Comparison of ENCODE assay signal across 16 mouse cellular contexts in the genomic region with DNA sequence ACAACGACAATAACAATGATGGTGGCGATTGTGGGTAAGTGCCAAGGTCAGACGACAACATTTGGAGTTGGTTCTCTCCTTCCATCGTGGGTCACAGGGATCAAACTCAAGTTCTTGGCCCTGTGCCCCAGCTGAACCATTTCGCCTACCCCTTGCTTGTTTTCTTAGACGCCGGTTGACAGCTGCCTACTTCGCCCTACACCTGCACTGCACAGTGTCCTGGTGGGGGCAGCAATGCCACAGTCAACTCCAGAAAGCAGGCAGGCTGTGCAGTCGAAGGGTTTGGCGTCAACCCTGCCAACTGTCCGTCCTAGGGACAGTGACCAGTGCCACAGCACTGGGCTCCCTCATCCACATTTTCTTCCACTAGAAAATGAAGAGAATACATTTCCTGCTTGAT. TPM values are rescaled to one million over a fixed set of nuclear protein-coding genes. Genes with fewer than 3 reads are reported as not detected.
DNase-seq lines count a peak whose midpoint lies in the region; ATAC-seq and TF ChIP-seq lines count a peak whose summit lies in the region.
"Had no signal": no experiment of that assay in that cellular context is flagged by ENCODE, and none has a peak within 500 bp of the region (broad histone marks: within the 10 kb centered on the region; RNA-seq: fewer than 3 reads in every experiment).

No protein-coding gene starts in this region.

- peaks cover 35% of the 10 kb centered on the region for H3K27me3 ChIP-seq in intestine, postnatal 0 days (replicated peaks; ENCODE audit: control insufficient read depth, insufficient read depth, low read length)
- peaks cover 43% of the 10 kb centered on the region for H3K27me3 ChIP-seq in intestine, embryonic 16.5 days (replicated peaks; ENCODE audit: control insufficient read depth, insufficient read depth, low read length)
- peaks cover 25% of the 10 kb centered on the region for H3K27me3 ChIP-seq in midbrain, postnatal 0 days (ENCODE audit: insufficient read depth, low read length)
- H3K27me3 ChIP-seq in midbrain, embryonic 15.5 days (replicated peaks), result peaks cover 30% of the 10 kb centered on the region

- no peak overlapping the region for H3K4me3 ChIP-seq in intestine, postnatal 0 days (ENCODE audit: low read depth, low read length)
- no peak overlapping the region for H3K4me3 ChIP-seq in intestine, embryonic 16.5 days (ENCODE audit: low read length)
- H3K4me3 ChIP-seq in midbrain, postnatal 0 days (ENCODE audit: low read depth, low read length), result no peak overlapping the region
- no peak overlapping the region for H3K4me3 ChIP-seq in midbrain, embryonic 15.5 days
- H3K4me3 ChIP-seq: erythroblast, embryonic 14.5 days; heart, embryonic 10.5 days; limb, embryonic 12.5 days; megakaryocyte, embryonic 14.5 days had no signal

- H3K9ac ChIP-seq in intestine, postnatal 0 days (ENCODE audit: low read depth, low read length), result no peak overlapping the region
- no peak overlapping the region for H3K9ac ChIP-seq in intestine, embryonic 16.5 days (ENCODE audit: low read depth, low read length)
- no peak overlapping the region for H3K9ac ChIP-seq in midbrain, postnatal 0 days (replicated peaks; ENCODE audit: low read length, poor library complexity, severe bottlenecking)
- H3K9ac ChIP-seq in midbrain, embryonic 15.5 days, result no peak overlapping the region
- H3K9ac ChIP-seq: limb, embryonic 12.5 days; liver, embryonic 14.5 days had no signal

- ATAC-seq in intestine, postnatal 0 days, result no peak
- no peak for ATAC-seq in intestine, embryonic 16.5 days
- no peak for ATAC-seq in midbrain, postnatal 0 days (ENCODE audit: low FRiP score)
- no peak for ATAC-seq in midbrain, embryonic 15.5 days (replicated peaks)
- ATAC-seq: midbrain, embryonic 16.5 days had no signal

- H3K9me3 ChIP-seq in intestine, postnatal 0 days (ENCODE audit: control insufficient read depth), result no peaks in the 10 kb centered on the region
- no peaks in the 10 kb centered on the region for H3K9me3 ChIP-seq in intestine, embryonic 16.5 days (ENCODE audit: control insufficient read depth, low read length)
- no peaks in the 10 kb centered on the region for H3K9me3 ChIP-seq in midbrain, postnatal 0 days (ENCODE audit: low read length)
- H3K9me3 ChIP-seq in midbrain, embryonic 15.5 days, result no peaks in the 10 kb centered on the region
- H3K9me3 ChIP-seq: heart, embryonic 10.5 days; limb, embryonic 12.5 days; megakaryocyte, embryonic 14.5 days had no signal

- peak; percentile 19; the same call in 1 of the 2 replicates for TF ChIP-seq CTCF in intestine, postnatal 0 days (IDR thresholded peaks at IDR 0.05; ENCODE audit: low read depth)
- TF ChIP-seq CTCF in midbrain, postnatal 0 days (IDR thresholded peaks at IDR 0.05), result peak; percentile 35; the same call in 1 of the 2 replicates

- 54% methylated on average over 11 of the region's 11 CpGs for WGBS in intestine, postnatal 0 days
- 57% methylated on average over 11 of the region's 11 CpGs for WGBS in intestine, embryonic 16.5 days
- WGBS in midbrain, postnatal 0 days, result 63% methylated on average over 11 of the region's 11 CpGs
- WGBS in midbrain, embryonic 15.5 days, result 62% methylated on average over 11 of the region's 11 CpGs

- no peaks in the 10 kb centered on the region for H3K36me3 ChIP-seq in intestine, postnatal 0 days (ENCODE audit: control insufficient read depth, insufficient read depth)
- H3K36me3 ChIP-seq in intestine, embryonic 16.5 days (ENCODE audit: control insufficient read depth, insufficient read depth, low read length), result no peaks in the 10 kb centered on the region
- no peaks in the 10 kb centered on the region for H3K36me3 ChIP-seq in midbrain, postnatal 0 days (ENCODE audit: insufficient read depth, low read length)
- H3K36me3 ChIP-seq in midbrain, embryonic 15.5 days (replicated peaks), result no peaks in the 10 kb centered on the region
- H3K36me3 ChIP-seq: heart, embryonic 10.5 days; limb, embryonic 12.5 days had no signal

- no peak overlapping the region for H3K27ac ChIP-seq in intestine, postnatal 0 days (ENCODE audit: low read depth, low read length)
- H3K27ac ChIP-seq in intestine, embryonic 16.5 days (ENCODE audit: low read length), result no peak overlapping the region
- no peak overlapping the region for H3K27ac ChIP-seq in midbrain, postnatal 0 days (ENCODE audit: low read depth, low read length)
- H3K27ac ChIP-seq in midbrain, embryonic 15.5 days, result no peak overlapping the region
- H3K27ac ChIP-seq: heart, embryonic 10.5 days; limb, embryonic 12.5 days; liver, embryonic 14.5 days had no signal

- peak; percentile 16 for DNase-seq in adrenal gland, postnatal 10 days
- DNase-seq in adrenal gland, postnatal 25 days, result no peak
- DNase-seq in midbrain, postnatal 0 days (ENCODE audit: low spot score), result no peak
- no peak for DNase-seq in ovary, postnatal 36 days (ENCODE audit: low spot score)
- no peak for DNase-seq in frontal cortex, postnatal 14 days (ENCODE audit: low spot score in 2 of 2)

- H3K4me1 ChIP-seq in intestine, postnatal 0 days (replicated peaks; ENCODE audit: control insufficient read depth, insufficient read depth, low read length), result no peaks in the 10 kb centered on the region
- 0 out of 2 replicates have a peak, but pooled peaks cover 5% of the 10 kb centered on the region for H3K4me1 ChIP-seq in intestine, embryonic 16.5 days (ENCODE audit: control insufficient read depth, insufficient read depth, low read length)
- no peaks in the 10 kb centered on the region for H3K4me1 ChIP-seq in midbrain, postnatal 0 days (ENCODE audit: insufficient read depth, low read length)
- H3K4me1 ChIP-seq in midbrain, embryonic 15.5 days, result 0 out of 2 replicates have a peak, but pooled peaks cover 4% of the 10 kb centered on the region
- H3K4me1 ChIP-seq: limb, embryonic 12.5 days had no signal

- H3K4me2 ChIP-seq in intestine, postnatal 0 days (replicated peaks; ENCODE audit: low read depth), result no peak overlapping the region
- no peak overlapping the region for H3K4me2 ChIP-seq in intestine, embryonic 16.5 days (ENCODE audit: low read depth, low read length)
- H3K4me2 ChIP-seq in midbrain, postnatal 0 days (ENCODE audit: low read depth, low read length, poor library complexity, severe bottlenecking), result no peak overlapping the region
- H3K4me2 ChIP-seq in midbrain, embryonic 15.5 days, result no peak overlapping the region
- H3K4me2 ChIP-seq: limb, embryonic 12.5 days had no signal

RNA-seq across cellular contexts. Expression of gene Rhcg, which starts 4.1 kb away (rescaled TPM):
- total RNA-seq in adrenal gland, postnatal 10 days (2021), result under 1 TPM; 0.66 to 0.91 TPM
- 14.6 and 14.9 TPM in 2 replicates for total RNA-seq in adrenal gland, postnatal 25 days (2021)
- not detected in 2 replicates for polyA plus RNA-seq in intestine, postnatal 0 days (2015; fragmentation: Nextera tagmentation; extraction: Ambion mirVana)
- polyA plus RNA-seq in intestine, embryonic 16.5 days (2015; fragmentation: Nextera tagmentation; extraction: Ambion mirVana), result 0.20 and 0.23 TPM in 2 replicates
- 2.2 and 2.6 TPM in 2 replicates for total RNA-seq in midbrain, postnatal 0 days (2014; rRNA removed)
- polyA plus RNA-seq in midbrain, postnatal 0 days (2015; fragmentation: Nextera tagmentation; extraction: Ambion mirVana), result 4.3 and 4.8 TPM in 2 replicates
- polyA plus RNA-seq in midbrain, embryonic 15.5 days (2015; fragmentation: Nextera tagmentation; extraction: Ambion mirVana), result 1.9 and 2.1 TPM in 2 replicates
- total RNA-seq: common myeloid progenitor, adult 5-6 weeks had no signal
- polyA plus RNA-seq: heart, embryonic 10.5 days; limb, embryonic 12.5 days had no signal

RNA-seq across cellular contexts. Expression of gene Ticrr, which starts 46.7 kb away (rescaled TPM):
- total RNA-seq in adrenal gland, postnatal 10 days (2021), result 1 to 10 TPM; 2.3 to 3.7 TPM
- 0.90 and 1.1 TPM in 2 replicates for total RNA-seq in adrenal gland, postnatal 25 days (2021)
- 1.5 and 1.7 TPM in 2 replicates for polyA plus RNA-seq in intestine, postnatal 0 days (2015; fragmentation: Nextera tagmentation; extraction: Ambion mirVana)
- 4.3 and 4.5 TPM in 2 replicates for polyA plus RNA-seq in intestine, embryonic 16.5 days (2015; fragmentation: Nextera tagmentation; extraction: Ambion mirVana)
- total RNA-seq in midbrain, postnatal 0 days (2014; rRNA removed), result 1.2 and 3.4 TPM in 2 replicates
- 0.85 and 1.0 TPM in 2 replicates for polyA plus RNA-seq in midbrain, postnatal 0 days (2015; fragmentation: Nextera tagmentation; extraction: Ambion mirVana)
- 1.5 and 2.2 TPM in 2 replicates for polyA plus RNA-seq in midbrain, embryonic 15.5 days (2015; fragmentation: Nextera tagmentation; extraction: Ambion mirVana)
- total RNA-seq: gastrocnemius, adult 8-10 months had no signal
